Mouse (Mus musculus): Measurements from ENCODE around the gene Gm21190. TPM values are rescaled to one million over a fixed set of nuclear protein-coding genes. Genes with fewer than 3 reads are reported as not detected.

Gene Gm21190
- polyA plus RNA-seq (2012; rRNA removed; ENCODE audit: low replicate concordance) = 0.27 TPM in 1 of 2 replicates, not detected in the other

GRCm38 (mm10) chr5:15529122-15529521 lies at the start of gene Gm21190:
TSS of gene Gm21190 (minus strand) at chr5:15529222.

DNA sequence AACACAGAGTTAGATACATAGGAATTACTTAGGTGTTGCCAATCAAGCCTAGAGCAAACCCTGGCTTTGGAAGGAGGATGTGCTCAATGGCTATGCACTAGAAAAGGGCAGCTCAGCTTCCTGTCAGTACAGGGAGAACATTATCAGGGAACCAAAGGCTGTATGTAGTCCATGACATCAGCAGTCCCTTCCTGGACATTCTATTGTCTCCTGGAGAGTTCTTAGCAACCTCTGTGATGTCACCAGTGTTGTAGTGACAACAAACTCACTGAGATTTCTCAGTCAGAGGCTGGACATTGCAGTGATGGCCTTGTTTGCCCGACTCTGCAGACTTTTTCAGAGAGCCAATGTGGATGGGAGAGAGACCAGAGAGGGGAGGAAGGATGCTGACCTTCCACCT lies 48.0 kb upstream of the Gm21190 start, which contains the start of gene Gm21083:
Gene Gm21083, plus strand, starts transcription at position 301 of the 400 bp plus-strand sequence.

DNA sequence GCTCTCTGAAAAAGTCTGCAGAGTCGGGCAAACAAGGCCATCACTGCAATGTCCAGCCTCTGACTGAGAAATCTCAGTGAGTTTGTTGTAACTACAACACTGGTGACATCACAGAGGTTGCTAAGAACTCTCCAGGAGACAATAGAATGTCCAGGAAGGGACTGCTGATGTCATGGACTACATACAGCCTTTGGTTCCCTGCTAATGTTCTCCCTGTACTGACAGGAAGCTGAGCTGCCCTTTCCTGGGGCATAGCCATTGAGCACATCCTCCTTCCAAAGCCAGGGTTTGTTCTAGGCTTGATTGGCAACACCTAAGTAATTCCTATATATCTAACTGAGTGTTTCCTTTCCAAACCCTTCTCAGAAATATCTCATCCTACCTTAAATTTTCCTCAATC lies 52.6 kb downstream of the Gm21190 start, which contains the start of gene Gm21149:
Gene Gm21149, minus strand, starts transcription at position 101 of the 400 bp plus-strand sequence.

Other genes with a start within 250 kb of the Gm21190 start
- 0.10 TPM in 1 of 2 replicates, not detected in the other for gene Gm21149, start 52.7 kb downstream of the Gm21190 start, polyA plus RNA-seq (2012; rRNA removed; ENCODE audit: low replicate concordance)
- 0.12 TPM in 1 of 2 replicates, not detected in the other for gene Gm21083, start 48.1 kb upstream of the Gm21190 start, polyA plus RNA-seq (2012; rRNA removed; ENCODE audit: low replicate concordance)
- gene Speer4d, start 89.8 kb upstream of the Gm21190 start, polyA plus RNA-seq (2012; rRNA removed; ENCODE audit: low replicate concordance) = 0.19 TPM in 1 of 2 replicates, not detected in the other
- not detected in 2 replicates for gene 4930572O03Rik, start 127.8 kb upstream of the Gm21190 start, polyA plus RNA-seq (2012; rRNA removed; ENCODE audit: low replicate concordance)
- not detected in 2 replicates for gene Speer4c, start 185.0 kb upstream of the Gm21190 start, polyA plus RNA-seq (2012; rRNA removed; ENCODE audit: low replicate concordance)

Data from subcutaneous adipose tissue, adult 2 months (tissue).